Mouse (Mus musculus) heart, embryonic 12.5 days (tissue): ENCODE measurements around the gene Sprn. TPM values are rescaled to one million over a fixed set of nuclear protein-coding genes. Genes with fewer than 3 reads are reported as not detected.
A peak's percentile ranks its signal among the peaks of the same experiment; 100 is the strongest.

Experiments
- ATAC-seq: fragments of 200-750 bp; cut with Nextera tagmentation; 2 replicates; pipeline ENCODE4 v1.8.0; 2017; ENCODE audit warnings: moderate TSS enrichment, moderate library complexity; ENCODE audit not compliant: insufficient number of reproducible peaks, low FRiP score
- H3K27ac ChIP-seq: fragments of 300-500 bp; sonication (generic); 2 replicates; pipeline ENCODE4 v1.5.1; 2016; ENCODE audit warnings: mild to moderate bottlenecking, moderate library complexity; ENCODE audit not compliant: poor library complexity, severe bottlenecking
- H3K27me3 ChIP-seq: fragments of 300-500 bp; sonication (generic); replicated peaks from 2 replicates; pipeline ENCODE4 v1.6.1; 2016; ENCODE audit warnings: mild to moderate bottlenecking, moderate library complexity
- H3K36me3 ChIP-seq: fragments of 300-500 bp; sonication (generic); 2 replicates; pipeline ENCODE4 v1.6.1; 2016; ENCODE audit warnings: mild to moderate bottlenecking, moderate library complexity
- H3K4me1 ChIP-seq: fragments of 300-500 bp; sonication (generic); replicated peaks from 2 replicates; pipeline ENCODE4 v1.6.1; 2016; ENCODE audit warnings: mild to moderate bottlenecking
- H3K4me2 ChIP-seq: fragments of 300-500 bp; sonication (generic); 2 replicates; pipeline ENCODE4 v1.6.1; 2016; ENCODE audit warnings: mild to moderate bottlenecking, moderate library complexity
- H3K4me3 ChIP-seq: fragments of 300-500 bp; sonication (generic); 2 replicates; pipeline ENCODE4 v1.5.1; 2016; ENCODE audit warnings: mild to moderate bottlenecking
- H3K9ac ChIP-seq: fragments of 300-500 bp; sonication (generic); 2 replicates; pipeline ENCODE4 v1.6.1; 2016; ENCODE audit warnings: mild to moderate bottlenecking, moderate library complexity
- H3K9me3 ChIP-seq: fragments of 300-500 bp; sonication (generic); replicated peaks from 2 replicates; pipeline ENCODE4 v1.6.1; 2016; ENCODE audit warnings: mild to moderate bottlenecking, moderate library complexity
- WGBS: fragments of 180-500 bp; shearing (Covaris S2); methylation state at CpG from one replicate; pipeline ENCODE4 v1.1.7; 2016; 5-methylcytosine and 5-hydroxymethylcytosine counted together
- polyA plus RNA-seq: library from polyadenylated mRNA; unstranded; fragments of >200 nt; fragmentation: Nextera tagmentation; extraction: Ambion mirVana; gene quantifications from 2 replicates; pipeline ENCODE4 v1.2.1, GENCODE M21; 2016

Sprn gene
- polyA plus RNA-seq, 1 experiment from 2014 or later = 0.08 TPM

DNA sequence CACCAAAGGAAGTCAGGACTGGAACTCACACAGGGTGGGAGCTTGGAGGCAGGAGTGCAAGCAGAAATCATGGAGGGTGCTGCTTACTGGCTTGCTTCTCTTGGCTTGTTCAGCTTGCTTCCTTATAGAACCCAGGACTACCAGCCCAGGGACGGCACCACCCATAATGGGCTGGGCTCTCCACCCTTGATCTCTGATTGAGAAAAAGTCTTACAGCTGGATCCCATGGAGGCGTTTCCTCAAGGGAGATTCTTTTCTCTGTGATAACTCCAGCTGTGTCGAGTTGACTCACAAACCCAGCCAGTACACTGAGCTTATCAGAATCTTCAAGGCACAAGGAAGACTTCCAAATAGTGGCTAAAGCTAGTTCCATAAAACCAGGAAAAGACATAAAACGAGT is 31.9 kb downstream of the Sprn start:
- Histone ChIP-seq H3K36me3 (no peaks in the 10 kb centered on the region), H3K4me1 (peaks cover 3% of the 10 kb centered on the region; the same call in 1 of the 2 replicates), H3K4me2 (no peak overlapping the region), H3K27me3 (no peaks in the 10 kb centered on the region), H3K4me3 (no peak overlapping the region), H3K9ac (no peak overlapping the region), H3K9me3 (peaks cover 3% of the 10 kb centered on the region; the same call in 1 of the 2 replicates), H3K27ac (no peak overlapping the region)
- WGBS = 16% methylated on average over 4 of the region's 4 CpGs
- ATAC-seq = no peak

- Histone ChIP-seq H3K4me2 (no peak overlapping the region), H3K9ac (no peak overlapping the region), H3K4me1 (0 out of 2 replicates have a peak, but pooled peaks cover 6% of the 10 kb centered on the region), H3K36me3 (no peaks in the 10 kb centered on the region), H3K27me3 (no peaks in the 10 kb centered on the region), H3K27ac (no peak overlapping the region), H3K4me3 (no peak overlapping the region), H3K9me3 (peaks cover 3% of the 10 kb centered on the region; the same call in 1 of the 2 replicates)
- WGBS = 68% methylated on average over 13 of the region's 13 CpGs
- ATAC-seq = no peak
Observed at GRCm38 (mm10) chr7:140121338-140121910, 33.3 kb downstream of the Sprn start.

DNA sequence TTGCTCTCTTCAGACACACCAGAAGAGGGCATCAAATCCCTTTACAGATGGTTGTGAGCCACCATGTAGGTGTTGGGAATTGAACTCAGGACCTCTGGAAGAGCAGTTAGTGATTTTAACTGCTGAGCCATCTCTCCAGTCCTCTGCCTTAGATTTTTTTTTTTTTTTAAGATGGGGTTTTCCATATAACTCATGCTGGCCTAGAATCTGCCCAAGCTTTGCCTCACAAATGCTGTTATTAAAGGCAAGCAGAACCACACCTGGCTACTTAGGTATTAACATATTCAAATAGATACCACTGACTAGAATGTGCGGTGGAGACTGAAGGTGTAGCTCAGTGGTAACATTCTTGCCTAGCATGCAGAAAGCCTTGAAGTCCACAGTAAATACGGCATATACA is 34.2 kb downstream of the Sprn start:
- no peaks in the 10 kb centered on the region for H3K36me3 ChIP-seq
- H3K27me3 ChIP-seq = no peaks in the 10 kb centered on the region
- no peak overlapping the region for H3K4me3 ChIP-seq
- no peak overlapping the region for H3K27ac ChIP-seq
- ATAC-seq = no peak
- H3K4me2 ChIP-seq = no peak overlapping the region
- H3K9me3 ChIP-seq = peaks cover 3% of the 10 kb centered on the region; the same call in 1 of the 2 replicates
- H3K4me1 ChIP-seq = peaks cover 3% of the 10 kb centered on the region; the same call in 1 of the 2 replicates
- no peak overlapping the region for H3K9ac ChIP-seq
- 81% methylated on average over 2 of the region's 2 CpGs for WGBS

DNA sequence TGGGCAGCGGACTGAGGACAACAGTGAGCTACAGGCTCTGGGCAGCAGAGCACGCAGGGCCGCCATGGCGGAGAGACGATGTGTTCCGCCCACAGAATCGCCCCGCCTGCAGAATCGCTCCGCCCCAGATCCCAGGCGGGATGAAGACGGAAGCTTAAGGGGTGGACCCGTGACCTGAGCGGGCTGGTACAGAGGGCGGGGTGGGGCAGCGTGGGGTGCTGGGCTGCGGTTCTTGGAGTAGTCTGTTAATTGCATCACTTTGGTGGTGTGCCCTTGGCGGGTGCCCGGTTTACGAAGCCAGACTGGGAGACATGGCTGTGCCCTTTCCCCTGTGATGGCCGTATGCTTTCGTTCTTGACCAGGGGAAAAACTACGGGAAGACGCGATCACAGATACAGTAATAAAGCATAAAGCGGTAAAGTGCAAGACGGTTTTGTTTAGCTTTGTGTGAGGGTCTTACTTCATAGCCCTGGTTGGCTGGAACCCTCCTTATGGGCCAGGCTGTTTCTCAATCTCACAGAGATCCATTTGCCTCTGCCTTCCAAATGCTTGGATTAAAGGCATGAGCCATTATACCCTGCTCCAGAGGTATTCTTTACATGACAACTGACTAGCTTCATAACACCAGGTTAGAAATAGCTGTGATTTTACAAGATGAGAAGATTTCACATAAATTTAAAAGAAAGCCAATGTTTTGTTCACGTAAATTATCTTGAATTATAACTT is 38.2 kb downstream of the Sprn start, which contains the start of gene Echs1:
Gene Echs1 (minus strand): TSS at position 148 of the 726 bp plus-strand sequence.
- peak within 1 kb of the TSS; percentile 84 for H3K27ac ChIP-seq
- H3K4me3 ChIP-seq = peak within 1 kb of the TSS; percentile 80
- H3K4me2 ChIP-seq = peak within 1 kb of the TSS; percentile 86
- 5% methylated on average over 28 of the region's 28 CpGs for WGBS
- H3K9ac ChIP-seq = peak within 1 kb of the TSS; percentile 83
- H3K27me3 ChIP-seq = no peaks in the 10 kb centered on the region
- peaks cover 3% of the 10 kb centered on the region; the same call in 1 of the 2 replicates for H3K9me3 ChIP-seq
- H3K4me1 ChIP-seq = peaks cover 10% of the 10 kb centered on the region; the same call in 1 of the 2 replicates
- ATAC-seq = peak; percentile 97
- peaks cover 15% of the 10 kb centered on the region for H3K36me3 ChIP-seq

DNA sequence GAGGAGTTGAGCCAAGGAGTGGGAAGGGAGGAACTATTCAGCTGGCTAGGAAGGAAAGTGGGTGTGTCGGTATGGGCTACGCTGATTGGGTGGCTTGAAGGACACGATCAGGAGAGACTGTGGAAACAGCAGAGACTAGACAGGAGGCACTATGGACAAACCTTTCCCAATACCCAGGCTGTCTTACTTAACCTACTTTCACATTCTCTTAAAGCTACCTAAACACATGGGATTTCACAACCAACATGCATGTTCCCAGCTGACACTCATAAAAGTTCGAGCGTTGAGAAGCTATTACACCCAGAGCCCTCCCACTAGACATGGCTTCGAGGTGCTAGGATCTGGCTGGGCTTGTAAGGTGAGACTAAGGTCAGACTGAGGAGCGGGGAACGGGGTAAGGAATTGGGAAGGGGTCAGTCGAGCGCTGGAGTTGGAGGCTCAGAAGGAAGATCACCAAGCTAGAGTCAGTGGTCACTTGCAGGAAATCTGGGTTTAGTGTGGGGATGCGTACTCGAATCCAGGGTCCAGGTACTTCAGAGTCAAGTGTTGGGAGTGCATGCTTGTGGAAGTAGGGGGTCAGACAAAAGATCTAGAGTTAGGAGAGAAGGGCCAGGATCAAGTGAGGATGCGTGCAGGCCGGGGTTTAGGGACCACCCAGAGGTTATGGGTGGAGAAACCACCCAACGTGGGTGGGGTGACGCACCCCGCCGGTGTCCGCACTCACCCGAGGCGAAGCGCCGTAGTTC is 38.9 kb downstream of the Sprn start, which contains the start of gene Paox:
Gene Paox (plus strand): TSS at position 217 of the 746 bp plus-strand sequence.
- H3K4me3 ChIP-seq = peak within 1 kb of the TSS; percentile 80
- H3K9me3 ChIP-seq = peaks cover 3% of the 10 kb centered on the region; the same call in 1 of the 2 replicates
- peak within 1 kb of the TSS; percentile 84 for H3K27ac ChIP-seq
- peak within 1 kb of the TSS; percentile 86 for H3K4me2 ChIP-seq
- WGBS = 3% methylated on average over 23 of the region's 23 CpGs
- H3K27me3 ChIP-seq = no peaks in the 10 kb centered on the region
- peaks cover 10% of the 10 kb centered on the region; the same call in 1 of the 2 replicates for H3K4me1 ChIP-seq
- ATAC-seq = peak; percentile 73
- H3K9ac ChIP-seq = peak within 1 kb of the TSS; percentile 83
- H3K36me3 ChIP-seq = peaks cover 22% of the 10 kb centered on the region

GRCm38 (mm10) chr7:140111943-140112342 is 42.7 kb downstream of the Sprn start:
- peaks cover 8% of the 10 kb centered on the region; the same call in 1 of the 2 replicates for H3K4me1 ChIP-seq
- H3K4me3 ChIP-seq = no peak overlapping the region
- H3K4me2 ChIP-seq = no peak overlapping the region
- no peak overlapping the region for H3K9ac ChIP-seq
- H3K36me3 ChIP-seq = peaks cover 59% of the 10 kb centered on the region
- 55% methylated on average over 3 of the region's 3 CpGs for WGBS
- no peaks in the 10 kb centered on the region for H3K27me3 ChIP-seq
- no peak overlapping the region for H3K27ac ChIP-seq
- no peak for ATAC-seq
- no peaks in the 10 kb centered on the region for H3K9me3 ChIP-seq

DNA sequence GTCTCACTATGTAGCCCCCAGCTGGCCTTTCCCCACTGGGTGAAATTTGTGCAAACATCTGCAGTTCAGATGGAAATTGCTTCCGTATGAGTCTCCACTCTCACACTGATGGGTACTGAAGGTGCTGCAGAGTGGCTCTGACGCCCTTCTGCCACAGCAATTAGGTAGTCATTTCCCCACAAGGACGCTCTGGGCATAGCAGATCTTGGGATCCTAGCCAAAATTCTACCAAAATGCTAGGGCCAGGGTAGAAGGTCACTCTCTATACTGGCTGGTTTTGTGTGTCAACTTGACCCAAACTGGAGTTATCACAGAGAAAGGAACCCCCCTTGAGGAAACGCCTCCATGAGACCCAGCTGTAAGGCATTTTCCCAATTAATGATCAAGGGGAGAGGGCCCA is 50.7 kb downstream of the Sprn start:
- Histone ChIP-seq H3K27me3 (no peaks in the 10 kb centered on the region), H3K4me1 (peaks cover 8% of the 10 kb centered on the region), H3K27ac (no peak overlapping the region), H3K9ac (no peak overlapping the region), H3K4me2 (no peak overlapping the region), H3K36me3 (peaks cover 49% of the 10 kb centered on the region), H3K9me3 (no peaks in the 10 kb centered on the region), H3K4me3 (no peak overlapping the region)
- no peak for ATAC-seq
- WGBS = 80% methylated on average over 4 of the region's 4 CpGs

DNA sequence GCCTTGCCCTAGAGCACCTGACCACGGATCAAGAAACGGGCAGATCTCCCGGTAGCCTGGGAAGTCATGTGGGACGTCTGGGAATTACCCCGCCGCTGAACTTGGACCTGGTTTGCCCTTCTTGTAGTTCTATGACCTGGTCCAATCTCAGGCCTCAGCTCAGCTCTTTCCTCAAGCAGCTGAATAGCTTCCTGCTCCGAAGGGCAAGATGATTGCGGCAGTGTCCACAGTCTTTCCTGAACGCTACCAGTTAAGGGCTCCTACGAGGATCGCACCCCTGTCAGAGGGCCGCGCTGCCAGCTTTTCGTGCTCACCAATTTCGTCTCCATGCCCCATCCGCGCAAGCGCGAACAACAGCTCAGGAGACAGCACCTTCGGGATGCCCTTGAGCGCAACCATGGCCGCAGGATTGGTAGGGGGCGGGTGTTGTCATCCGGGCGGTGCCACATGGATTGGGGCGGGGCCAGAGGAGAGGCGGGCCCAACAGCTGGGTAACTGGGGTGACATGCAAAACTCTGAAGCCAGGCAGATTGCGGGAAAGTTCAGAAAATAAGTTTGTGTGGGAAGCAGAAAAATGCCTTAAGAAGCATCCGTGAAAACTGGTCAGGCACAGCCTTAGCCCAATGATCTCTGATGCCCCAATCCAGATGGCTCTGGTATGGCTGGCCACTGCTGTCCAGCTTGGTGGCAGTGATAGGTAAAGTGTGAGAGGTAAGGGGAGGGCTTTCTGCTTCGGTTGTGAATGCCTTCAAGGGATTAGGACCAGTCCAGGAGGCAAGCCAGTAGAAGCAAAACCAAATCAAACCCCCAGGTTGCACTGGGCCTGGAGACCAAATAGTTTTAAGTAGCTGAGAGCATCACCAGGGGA is 52.5 kb downstream of the Sprn start, which contains the start of gene Fuom:
Gene Fuom (minus strand): TSS at position 449 of the 868 bp plus-strand sequence.
- H3K9me3 ChIP-seq = no peaks in the 10 kb centered on the region
- H3K27me3 ChIP-seq = no peaks in the 10 kb centered on the region
- peaks cover 8% of the 10 kb centered on the region for H3K4me1 ChIP-seq
- peak within 1 kb of the TSS; percentile 55 for H3K4me3 ChIP-seq
- H3K9ac ChIP-seq = peak within 1 kb of the TSS; percentile 81
- ATAC-seq = peak; percentile 93
- WGBS = 2% methylated on average over 30 of the region's 30 CpGs
- peak within 1 kb of the TSS; percentile 85 for H3K4me2 ChIP-seq
- peak within 1 kb of the TSS; percentile 77 for H3K27ac ChIP-seq
- H3K36me3 ChIP-seq = peaks cover 44% of the 10 kb centered on the region

- Histone ChIP-seq H3K36me3 (peaks cover 38% of the 10 kb centered on the region), H3K9me3 (no peaks in the 10 kb centered on the region), H3K9ac (peak overlapping the region; percentile 81), H3K4me1 (peaks cover 8% of the 10 kb centered on the region), H3K27ac (0 out of 2 replicates have a peak overlapping the region, but pooled peaks have one; percentile 77), H3K4me3 (peak overlapping the region; percentile 55), H3K27me3 (no peaks in the 10 kb centered on the region), H3K4me2 (peak overlapping the region; percentile 85)
- ATAC-seq = no peak
- WGBS = 71% methylated on average over 10 of the region's 10 CpGs
Observed at GRCm38 (mm10) chr7:140101498-140101897, 53.2 kb downstream of the Sprn start.
